Mouse (Mus musculus) sigmoid colon, adult 10 weeks (tissue): ENCODE data around the gene C87414. TPM values are rescaled to one million over a fixed set of nuclear protein-coding genes. Genes with fewer than 3 reads are reported as not detected.

Experiments
- polyA plus RNA-seq: library from polyadenylated mRNA; stranded (reverse); fragments of 350-450 nt; fragmentation: Illumina TruSeq; extraction: RNeasy Lipid Tissue Mini Kit (QIAGEN cat#74804); gene quantifications from one replicate; pipeline ENCODE4 v1.2.3, GENCODE M21; 2014; ENCODE audit warnings: low read depth, low replicate concordance

Gene C87414
- not detected for polyA plus RNA-seq

DNA sequence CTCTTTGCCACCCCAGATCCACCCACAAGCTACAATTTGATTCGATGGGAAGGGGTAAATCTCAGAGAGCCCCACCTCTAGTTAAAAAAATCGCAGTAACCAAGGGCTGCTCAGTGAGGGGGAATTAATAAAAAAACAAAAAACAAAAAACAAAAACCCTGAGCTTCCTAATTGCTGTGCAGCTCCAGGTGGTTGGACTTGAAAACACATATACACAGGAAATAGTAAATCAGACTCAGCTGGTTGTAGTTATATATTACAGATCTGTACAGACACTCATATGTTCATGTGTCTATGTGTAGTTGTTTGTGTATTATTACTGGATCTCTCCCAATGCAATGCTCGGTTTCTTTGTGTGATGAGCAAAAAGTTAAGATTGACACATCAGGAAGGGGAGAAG is at the start of gene C87414:
Gene C87414, minus strand, starts transcription at position 101 of the 400 bp plus-strand sequence.

Other genes starting within 250 kb of the C87414 start
- gene Gm16427, start 131.4 kb downstream of the C87414 start, polyA plus RNA-seq: not detected
- not detected for gene Gm7792, start 172.2 kb upstream of the C87414 start, polyA plus RNA-seq